Mouse (Mus musculus): ENCODE data around the gene Zmynd15. TPM values are rescaled to one million over a fixed set of nuclear protein-coding genes. Genes with fewer than 3 reads are reported as not detected.
"Not testable (repeated sequence)": the region's sequence is repeated elsewhere in the genome, so short reads cannot be mapped to it uniquely, and the experiment has no call there.

Gene Zmynd15
- polyA plus RNA-seq (2011; ENCODE audit: insufficient read length, low read depth, missing spikeins), result 0.19 and 0.20 TPM in 2 replicates

DNA sequence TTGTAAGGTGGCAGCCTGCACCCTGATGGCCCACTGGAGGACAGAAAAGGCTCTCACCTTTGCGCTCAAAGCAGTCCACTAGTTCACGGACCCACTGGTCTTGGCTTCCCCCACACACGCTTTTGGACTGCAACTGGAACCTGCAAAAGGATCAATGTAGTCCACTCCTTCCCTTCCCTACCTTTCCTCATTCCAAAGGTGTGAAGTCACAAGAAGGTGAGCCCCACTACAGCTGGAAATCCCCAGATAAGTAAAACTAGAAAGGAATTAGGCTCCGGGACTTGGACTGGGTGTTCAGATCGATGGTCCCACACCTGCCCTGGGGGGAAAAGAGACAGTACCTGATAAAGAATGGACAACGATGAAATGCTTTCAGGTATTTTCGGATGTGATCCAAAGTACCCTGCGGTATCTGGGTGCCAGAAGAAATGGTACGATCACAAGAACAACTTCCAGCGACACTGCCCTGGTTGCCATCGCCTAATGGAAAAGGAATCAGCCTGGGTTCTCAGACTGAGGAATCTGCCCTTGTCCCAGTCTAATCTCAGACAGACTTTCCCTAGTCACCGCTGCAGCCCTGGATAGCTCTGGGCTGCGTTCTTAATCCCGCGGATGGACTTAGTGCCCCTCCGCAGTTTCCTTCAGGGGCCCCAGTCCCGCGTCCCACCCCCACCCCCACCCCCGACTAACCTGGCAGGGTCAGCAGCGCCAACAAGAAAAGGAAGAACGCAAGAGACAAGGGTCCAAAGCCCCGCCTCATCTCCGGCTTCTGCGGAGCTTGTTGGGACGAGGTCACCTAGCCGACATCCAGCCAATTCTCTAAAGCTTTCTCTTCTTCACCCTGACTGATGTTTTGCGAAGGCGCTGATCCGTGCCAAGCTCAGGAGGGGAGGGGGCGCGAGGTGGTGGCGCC, at the start of gene Zmynd15:
Zmynd15 (plus strand) TSS at position 746 of the 913 bp plus-strand sequence.
- Histone ChIP-seq H3K4me3 (ENCODE audit: insufficient read depth, low read length) (peak within 1 kb of the TSS; percentile 56), H3K27ac (ENCODE audit: insufficient read depth, low read length) (no peak within 1 kb of the TSS), H3K4me1 (ENCODE audit: control insufficient read depth, insufficient read depth, low read length) (no peaks in the 10 kb centered on the region)
- TF ChIP-seq POLR2A (IDR thresholded peaks at IDR 0.05; ENCODE audit: low read depth, low read length) (no peak), CTCF (IDR thresholded peaks at IDR 0.05; ENCODE audit: borderline replicate concordance, insufficient read depth, low read length) (no peak)

- Histone ChIP-seq H3K4me1 (ENCODE audit: control insufficient read depth, insufficient read depth, low read length) (no peaks in the 10 kb centered on the region; the same call in 1 of the 2 replicates), H3K4me3 (ENCODE audit: insufficient read depth, low read length) (peak within 1 kb of the TSS; percentile 91), H3K27ac (ENCODE audit: insufficient read depth, low read length) (no peak within 1 kb of the TSS)
- TF ChIP-seq CTCF (IDR thresholded peaks at IDR 0.05; ENCODE audit: borderline replicate concordance, insufficient read depth, low read length) (no peak), POLR2A (IDR thresholded peaks at IDR 0.05; ENCODE audit: low read depth, low read length) (peak; percentile 74)
Measured at GRCm38 (mm10) chr11:70409594-70410296, 49.5 kb upstream of the Zmynd15 start, which contains the start of gene Pelp1. TSS of gene Pelp1 (minus strand) at chr11:70410031.

- H3K4me1 ChIP-seq (ENCODE audit: control insufficient read depth, insufficient read depth, low read length), result no peaks in the 10 kb centered on the region; the same call in 1 of the 2 replicates
- H3K27ac ChIP-seq (ENCODE audit: insufficient read depth, low read length), result no peak overlapping the region
- TF ChIP-seq POLR2A (IDR thresholded peaks at IDR 0.05; ENCODE audit: low read depth, low read length), result no peak
- no peak for TF ChIP-seq CTCF (IDR thresholded peaks at IDR 0.05; ENCODE audit: borderline replicate concordance, insufficient read depth, low read length)
- peak overlapping the region; percentile 91 for H3K4me3 ChIP-seq (ENCODE audit: insufficient read depth, low read length)
Measured at GRCm38 (mm10) chr11:70410297-70410643, 49.0 kb upstream of the Zmynd15 start.

GRCm38 (mm10) chr11:70412591-70412990, 46.6 kb upstream of the Zmynd15 start:
- H3K4me3 ChIP-seq (ENCODE audit: insufficient read depth, low read length), result no peak overlapping the region
- H3K27ac ChIP-seq (ENCODE audit: insufficient read depth, low read length), result no peak overlapping the region
- no peaks in the 10 kb centered on the region; the same call in 1 of the 2 replicates for H3K4me1 ChIP-seq (ENCODE audit: control insufficient read depth, insufficient read depth, low read length)
- no peak for TF ChIP-seq CTCF (IDR thresholded peaks at IDR 0.05; ENCODE audit: borderline replicate concordance, insufficient read depth, low read length)
- no peak for TF ChIP-seq POLR2A (IDR thresholded peaks at IDR 0.05; ENCODE audit: low read depth, low read length)

DNA sequence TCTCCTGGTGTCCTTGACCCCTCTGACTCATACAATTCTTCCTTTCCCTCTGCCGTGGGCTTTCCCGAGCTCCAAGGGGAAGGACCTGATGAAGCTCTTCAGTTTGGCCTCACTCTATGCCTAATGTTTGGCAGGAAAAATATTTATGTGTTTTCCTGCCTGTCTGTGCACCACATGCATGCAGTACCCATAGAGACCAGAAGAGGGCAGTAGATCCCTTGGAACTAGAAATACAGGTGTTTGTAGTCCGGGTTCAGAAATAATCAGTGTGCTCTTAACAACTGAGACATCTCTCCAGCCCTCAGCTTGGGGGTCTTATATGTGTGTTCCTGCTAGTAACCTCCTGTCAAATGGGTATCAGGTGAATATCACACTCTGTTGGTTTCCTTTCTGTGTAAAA, 45.3 kb upstream of the Zmynd15 start:
- no peak overlapping the region for H3K4me3 ChIP-seq (ENCODE audit: insufficient read depth, low read length)
- no peak overlapping the region for H3K27ac ChIP-seq (ENCODE audit: insufficient read depth, low read length)
- TF ChIP-seq POLR2A (IDR thresholded peaks at IDR 0.05; ENCODE audit: low read depth, low read length) (no peak), CTCF (IDR thresholded peaks at IDR 0.05; ENCODE audit: borderline replicate concordance, insufficient read depth, low read length) (no peak)
- no peaks in the 10 kb centered on the region for H3K4me1 ChIP-seq (ENCODE audit: control insufficient read depth, insufficient read depth, low read length)

GRCm38 (mm10) chr11:70418199-70418598, 41.0 kb upstream of the Zmynd15 start:
- H3K4me3 ChIP-seq (ENCODE audit: insufficient read depth, low read length), result no peak overlapping the region
- TF ChIP-seq CTCF (IDR thresholded peaks at IDR 0.05; ENCODE audit: borderline replicate concordance, insufficient read depth, low read length) (no peak), POLR2A (IDR thresholded peaks at IDR 0.05; ENCODE audit: low read depth, low read length) (no peak)
- H3K27ac ChIP-seq (ENCODE audit: insufficient read depth, low read length), result no peak overlapping the region
- H3K4me1 ChIP-seq (ENCODE audit: control insufficient read depth, insufficient read depth, low read length), result no peaks in the 10 kb centered on the region

DNA sequence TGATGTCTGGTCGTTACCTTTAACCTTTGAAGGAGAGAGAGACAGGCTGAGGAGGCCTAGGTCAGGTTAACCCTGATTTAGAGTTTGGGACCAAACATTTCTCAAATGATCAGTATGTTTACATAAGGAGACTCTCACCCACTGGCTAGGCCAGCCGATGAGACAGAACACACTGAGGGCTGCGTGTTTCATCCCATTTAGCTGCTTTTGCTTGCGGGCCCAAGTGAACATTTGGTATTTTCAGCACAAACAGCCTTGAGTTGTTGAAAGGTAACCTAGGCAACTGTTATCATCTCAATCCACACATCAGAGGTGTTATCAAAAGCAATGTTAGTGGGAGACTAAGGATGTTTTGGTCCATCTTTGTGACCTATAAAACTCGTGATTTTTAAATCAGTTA, 39.7 kb upstream of the Zmynd15 start:
- TF ChIP-seq CTCF (IDR thresholded peaks at IDR 0.05; ENCODE audit: borderline replicate concordance, insufficient read depth, low read length) (no peak), POLR2A (IDR thresholded peaks at IDR 0.05; ENCODE audit: low read depth, low read length) (no peak)
- Histone ChIP-seq H3K4me1 (ENCODE audit: control insufficient read depth, insufficient read depth, low read length) (no peaks in the 10 kb centered on the region), H3K27ac (ENCODE audit: insufficient read depth, low read length) (no peak overlapping the region)

DNA sequence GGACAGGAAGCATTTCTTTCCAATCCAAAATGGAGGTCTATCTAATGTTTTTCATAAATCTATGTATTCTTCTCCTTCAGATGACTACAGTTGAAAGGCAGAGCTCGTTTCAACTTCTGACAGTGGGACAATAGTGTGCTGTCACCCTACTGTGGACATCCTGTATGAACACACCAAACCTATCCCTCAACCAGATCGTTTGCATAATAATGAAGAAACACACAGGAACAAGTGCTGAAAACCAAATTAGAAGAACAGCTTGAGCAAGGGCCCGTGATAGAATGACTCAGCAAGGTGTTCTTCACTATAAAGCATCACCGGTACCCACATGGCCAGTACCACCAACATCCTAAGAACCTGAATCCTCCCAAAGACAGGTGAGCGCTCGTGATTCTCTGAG, 32.6 kb upstream of the Zmynd15 start:
- H3K4me3 ChIP-seq (ENCODE audit: insufficient read depth, low read length); H3K27ac ChIP-seq (ENCODE audit: insufficient read depth, low read length); H3K4me1 ChIP-seq (ENCODE audit: control insufficient read depth, insufficient read depth, low read length): not testable (repeated sequence)

More for the DNA sequence above, 39.7 kb upstream of the Zmynd15 start:
- no peak overlapping the region for H3K4me3 ChIP-seq (ENCODE audit: insufficient read depth, low read length)

GRCm38 (mm10) chr11:70431574-70431973, 27.7 kb upstream of the Zmynd15 start:
- H3K4me1 ChIP-seq (ENCODE audit: control insufficient read depth, insufficient read depth, low read length), result peaks cover 5% of the 10 kb centered on the region
- no peak for TF ChIP-seq POLR2A (IDR thresholded peaks at IDR 0.05; ENCODE audit: low read depth, low read length)
- no peak for TF ChIP-seq CTCF (IDR thresholded peaks at IDR 0.05; ENCODE audit: borderline replicate concordance, insufficient read depth, low read length)
- peak overlapping the region; percentile 48; the same call in 1 of the 2 replicates for H3K4me3 ChIP-seq (ENCODE audit: insufficient read depth, low read length)
- H3K27ac ChIP-seq (ENCODE audit: insufficient read depth, low read length), result no peak overlapping the region
